Comparison of ENCODE assay signal across 7 mouse cellular contexts in genomic region chr1:170111651-170112226, GRCm38 (mm10). TPM values are rescaled to one million over a fixed set of nuclear protein-coding genes. Genes with fewer than 3 reads are reported as not detected.
A peak's percentile ranks its signal among the peaks of the same experiment; 100 is the strongest.
DNase-seq lines count a peak whose midpoint lies in the region; ATAC-seq and TF ChIP-seq lines count a peak whose summit lies in the region.

No protein-coding gene starts in this region.

- H3K9me3 ChIP-seq in kidney, embryonic 15.5 days (replicated peaks): no peaks in the 10 kb centered on the region
- no peaks in the 10 kb centered on the region for H3K9me3 ChIP-seq in limb, embryonic 10.5 days (replicated peaks)

- 0 out of 2 replicates have a peak overlapping the region, but pooled peaks have one; percentile 74 for H3K27ac ChIP-seq in kidney, embryonic 15.5 days
- H3K27ac ChIP-seq in cerebellum, adult 2 months (ENCODE audit: insufficient read depth, low read length): no peak overlapping the region
- H3K27ac ChIP-seq in limb, embryonic 10.5 days: peak overlapping the region; percentile 94

- 80% methylated on average over 16 of the region's 16 CpGs for WGBS in kidney, embryonic 15.5 days
- 13% methylated on average over 16 of the region's 16 CpGs for WGBS in cerebellum, adult 2 months
- whole genome bisulfite sequencing in limb, embryonic 10.5 days: 84% methylated on average over 16 of the region's 16 CpGs

- H3K4me2 ChIP-seq in kidney, embryonic 15.5 days: 0 out of 2 replicates have a peak overlapping the region, but pooled peaks have one; percentile 49

- 0 out of 2 replicates have a peak, but pooled peaks cover 7% of the 10 kb centered on the region for H3K4me1 ChIP-seq in kidney, embryonic 15.5 days
- peaks cover 6% of the 10 kb centered on the region; the same call in 1 of the 2 replicates for H3K4me1 ChIP-seq in cerebellum, adult 2 months (ENCODE audit: control insufficient read depth, insufficient read depth, low read length)
- H3K4me1 ChIP-seq in limb, embryonic 10.5 days: peaks cover 36% of the 10 kb centered on the region

- H3K4me3 ChIP-seq in kidney, embryonic 15.5 days (replicated peaks): no peak overlapping the region
- peak overlapping the region; percentile 36 for H3K4me3 ChIP-seq in cerebellum, adult 2 months (replicated peaks; ENCODE audit: insufficient read depth, low read depth, low read length)
- H3K4me3 ChIP-seq in limb, embryonic 10.5 days: peak overlapping the region; percentile 61; the same call in 1 of the 2 replicates

- no peak for ATAC-seq in kidney, embryonic 15.5 days (replicated peaks; ENCODE audit: low FRiP score)

- no peak overlapping the region for H3K9ac ChIP-seq in kidney, embryonic 15.5 days

- DNase-seq in kidney, adult 11 months: no peak
- DNase-seq in NIH3T3 (ENCODE audit: low read depth): peak; percentile 63
- DNase-seq in cerebellum, adult 2 months: peak; percentile 66 to 74
- no peak for DNase-seq in limb, embryonic 10.5 days (ENCODE audit: low spot score)
- no peak for DNase-seq in spleen, adult 12 weeks (ENCODE audit: low spot score)
- DNase-seq in layer of hippocampus, adult 11-12 months (ENCODE audit: low spot score): no peak

- no peaks in the 10 kb centered on the region for H3K36me3 ChIP-seq in kidney, embryonic 15.5 days
- peaks cover 12% of the 10 kb centered on the region for H3K36me3 ChIP-seq in limb, embryonic 10.5 days

- no peaks in the 10 kb centered on the region for H3K27me3 ChIP-seq in kidney, embryonic 15.5 days
- H3K27me3 ChIP-seq in cerebellum, adult 2 months (ENCODE audit: control insufficient read depth, insufficient read depth, low read length): no peaks in the 10 kb centered on the region; the same call in 1 of the 2 replicates
- H3K27me3 ChIP-seq in limb, embryonic 10.5 days (ENCODE audit: low read depth, poor library complexity, severe bottlenecking): no peaks in the 10 kb centered on the region

- TF ChIP-seq CTCF in cerebellum, adult 2 months (IDR thresholded peaks at IDR 0.05; ENCODE audit: borderline replicate concordance, insufficient read depth, low read depth, low read length): no peak

- no peak for TF ChIP-seq POLR2A in cerebellum, adult 2 months (IDR thresholded peaks at IDR 0.05; ENCODE audit: borderline replicate concordance, insufficient read depth, low read length)

RNA-seq across cellular contexts. Expression of gene Ddr2, which starts 1.2 kb away (rescaled TPM):
- polyA plus RNA-seq in kidney, embryonic 15.5 days (2015; fragmentation: Nextera tagmentation; extraction: Ambion mirVana): 33.3 and 35.0 TPM in 2 replicates
- polyA plus RNA-seq in cerebellum, adult 2 months (2012; rRNA removed): 2.1 and 2.9 TPM in 2 replicates
- 68.4 and 91.8 TPM in 2 replicates for polyA plus RNA-seq in limb, embryonic 10.5 days (2016; fragmentation: Nextera tagmentation; extraction: Ambion mirVana)

Comparison
In these comparisons a context has a peak if more than half of its experiments do, and no peak if none do; other contexts are left out.
1. DNase-seq: peak in NIH3T3 (single experiment) and cerebellum, adult 2 months (2 of 2); none in kidney, adult 11 months (single experiment), limb, embryonic 10.5 days (single experiment), spleen, adult 12 weeks (single experiment) and layer of hippocampus, adult 11-12 months (single experiment).